Mouse (Mus musculus): ENCODE measurements at regions not wholly inside any gene's neighbourhood (a gene's known extent, or its start where the extent isn't known, plus 50 kb on each side); places are given as distances from the start of the nearest gene placed in this dataset.

DNA sequence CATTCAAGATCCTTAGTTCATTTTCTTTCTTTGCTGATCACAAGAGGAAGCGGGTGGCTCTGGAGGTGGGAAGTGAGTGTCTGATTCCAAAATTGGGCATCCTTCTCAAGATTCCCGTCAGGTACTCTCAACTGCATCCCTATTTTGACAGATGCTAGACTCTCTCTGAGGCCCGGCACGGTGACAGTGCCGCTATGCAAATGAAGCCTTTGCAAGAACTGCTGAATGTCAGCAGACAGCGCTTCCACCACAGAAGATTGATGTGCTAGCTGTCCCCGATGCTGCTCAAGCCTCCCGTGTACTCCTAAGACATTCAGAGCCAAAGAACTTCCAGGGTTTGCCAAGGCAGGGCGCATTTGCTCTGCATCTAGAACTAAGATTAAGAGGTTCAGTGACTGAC lies 50.9 kb upstream of the Cpne4 start:
- intact Hi-C loops (cut with DNase I): no loop called here
- no peak for DNase-seq

DNA sequence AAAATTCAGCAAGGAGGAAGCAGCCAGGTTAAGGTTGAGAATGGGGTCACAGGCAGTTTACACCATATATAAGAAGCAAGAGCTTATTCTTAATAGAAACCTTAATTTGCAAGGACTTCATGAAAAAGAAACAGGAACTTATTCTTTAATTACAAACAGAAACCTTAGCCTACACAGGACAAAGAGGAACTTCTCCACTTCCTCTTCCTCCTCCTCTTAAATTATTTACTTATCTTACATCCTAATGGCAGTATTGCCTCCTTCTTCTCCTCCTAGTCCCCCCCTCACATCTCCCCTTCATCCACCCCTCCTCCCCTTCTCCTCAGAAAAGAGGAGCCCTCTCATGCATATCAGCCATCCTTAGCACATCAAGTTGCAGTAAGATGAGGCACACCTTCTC lies 56.4 kb upstream of the Cpne4 start:
- no peak for DNase-seq

DNA sequence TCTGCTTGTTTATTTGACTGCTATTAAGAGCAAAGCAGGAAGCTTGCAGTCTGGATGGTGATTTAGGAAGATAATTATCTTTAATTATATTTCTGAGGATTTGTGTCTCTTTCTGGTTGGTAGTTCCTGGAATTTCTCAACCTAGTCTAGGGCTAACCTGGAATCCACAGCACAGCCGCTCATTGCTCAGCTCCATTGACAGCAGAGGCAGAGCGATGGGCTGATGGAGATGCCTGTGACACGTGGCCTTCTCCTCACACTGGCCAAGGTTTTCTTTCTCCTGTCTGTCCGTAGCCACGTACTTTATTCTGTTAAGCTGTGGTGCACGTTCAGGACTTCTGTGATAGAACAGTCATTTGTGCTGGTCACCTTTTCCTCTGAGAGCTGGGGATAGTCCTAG lies 57.7 kb upstream of the Cpne4 start:
- intact Hi-C loops (cut with DNase I): no loop called here
- DNase-seq: no peak

More for the DNA sequence above, 56.4 kb upstream of the Cpne4 start:
- intact Hi-C loops (cut with DNase I): no loop called here

DNA sequence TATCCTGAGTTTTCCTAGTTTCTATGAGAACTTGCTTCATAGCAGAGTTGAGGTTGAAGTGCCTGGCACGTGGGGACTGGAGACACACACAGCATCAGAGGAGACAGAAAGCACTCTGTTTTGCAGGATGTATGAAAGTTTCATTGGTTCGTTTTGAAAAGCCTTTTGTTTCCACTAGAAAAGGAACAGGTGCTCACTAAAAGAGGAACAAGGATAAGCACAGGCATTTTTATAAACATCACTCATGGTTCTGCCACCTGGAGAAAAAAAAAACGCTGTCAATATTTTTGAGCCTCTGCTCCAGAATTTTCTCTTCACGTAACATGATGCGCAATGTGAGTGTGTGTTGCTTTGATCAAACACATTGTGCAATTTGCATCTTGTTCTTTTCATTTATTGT lies 64.6 kb upstream of the Cpne4 start:
- no peak for DNase-seq
- intact Hi-C loops (cut with DNase I): no loop called here

DNA sequence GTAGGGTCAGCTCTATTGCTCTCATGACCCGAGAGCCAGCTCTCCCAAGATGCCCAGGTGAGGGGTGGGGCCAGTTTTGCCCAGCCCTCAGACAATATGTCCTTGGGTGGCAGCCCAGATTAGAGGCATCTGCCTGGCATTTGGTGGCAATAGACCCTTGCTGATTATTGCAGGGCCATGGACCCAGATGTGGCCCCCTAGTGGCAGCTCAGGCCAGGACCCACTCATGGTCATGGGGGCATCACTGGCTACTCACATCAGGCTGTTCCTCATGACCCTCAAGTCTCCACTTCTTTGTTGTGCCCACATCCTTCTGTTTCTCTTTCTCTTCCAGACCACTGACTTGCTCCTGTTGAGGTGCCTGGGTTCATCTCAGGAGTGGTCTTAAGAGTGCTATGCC lies 66.4 kb upstream of the Cpne4 start:
- DNase-seq: no peak
- intact Hi-C loops (cut with DNase I): no loop called here

DNA sequence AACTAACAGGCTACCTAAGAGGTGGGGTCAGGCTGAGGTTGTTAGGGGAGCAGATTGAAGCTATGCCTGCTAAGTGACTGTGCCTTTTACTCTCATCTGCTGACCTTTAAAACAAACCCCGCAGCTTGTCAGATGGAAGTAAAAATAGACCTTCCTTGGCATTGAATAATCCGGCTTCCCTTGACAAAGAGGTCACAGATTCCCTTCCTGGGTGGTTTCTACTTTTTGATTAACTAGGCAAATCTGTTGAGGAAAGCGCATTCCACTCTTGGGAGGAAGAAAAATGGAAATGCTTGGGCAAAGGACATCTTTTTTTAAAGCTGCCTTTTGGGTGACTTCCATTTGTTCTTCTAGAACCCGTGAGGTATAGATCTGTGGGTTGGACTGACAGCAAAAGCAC lies 72.3 kb upstream of the Cpne4 start:
- no peak for DNase-seq
- intact Hi-C loops (cut with DNase I): no loop called here

DNA sequence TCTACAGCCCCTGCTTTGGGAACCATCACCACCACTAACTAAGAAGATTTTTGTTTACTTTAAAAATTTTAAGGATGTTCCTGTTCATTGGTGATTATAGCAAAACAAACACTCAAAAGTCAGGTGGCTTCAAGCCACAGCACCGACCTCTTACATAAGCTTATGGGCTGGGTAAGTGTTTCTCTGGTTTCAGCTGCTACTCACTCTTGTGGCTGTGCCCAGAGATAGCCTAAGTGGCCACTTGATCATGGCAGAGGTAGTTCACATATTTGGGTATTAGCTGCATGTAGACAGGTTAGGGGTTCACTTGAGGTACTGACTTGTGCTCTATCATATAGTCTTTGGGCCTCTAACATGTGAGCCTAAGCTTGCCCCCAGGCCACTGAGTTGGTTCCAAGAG lies 79.8 kb upstream of the Cpne4 start:
- intact Hi-C loops (cut with DNase I): no loop called here
- DNase-seq: no peak

DNA sequence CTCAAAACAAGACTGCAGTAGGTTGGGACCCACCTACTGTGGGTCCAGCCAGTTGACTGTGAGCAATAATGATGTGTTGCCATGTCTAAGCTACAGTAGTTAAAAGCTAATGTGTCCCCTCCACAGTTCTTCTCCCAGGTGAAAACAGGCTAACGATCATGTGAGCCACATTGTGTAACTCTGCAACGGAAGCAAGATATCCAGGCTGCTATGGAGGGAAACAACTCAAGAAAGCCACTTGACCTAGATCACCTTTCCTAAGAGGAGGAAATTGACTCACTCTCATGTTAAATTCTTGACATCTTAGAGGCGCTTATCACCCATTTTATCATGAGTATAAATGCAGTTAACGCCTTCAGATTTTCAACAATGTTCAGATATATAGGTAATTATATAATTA lies 83.4 kb upstream of the Cpne4 start:
- intact Hi-C loops (cut with DNase I): no loop called here
- no peak for DNase-seq

DNA sequence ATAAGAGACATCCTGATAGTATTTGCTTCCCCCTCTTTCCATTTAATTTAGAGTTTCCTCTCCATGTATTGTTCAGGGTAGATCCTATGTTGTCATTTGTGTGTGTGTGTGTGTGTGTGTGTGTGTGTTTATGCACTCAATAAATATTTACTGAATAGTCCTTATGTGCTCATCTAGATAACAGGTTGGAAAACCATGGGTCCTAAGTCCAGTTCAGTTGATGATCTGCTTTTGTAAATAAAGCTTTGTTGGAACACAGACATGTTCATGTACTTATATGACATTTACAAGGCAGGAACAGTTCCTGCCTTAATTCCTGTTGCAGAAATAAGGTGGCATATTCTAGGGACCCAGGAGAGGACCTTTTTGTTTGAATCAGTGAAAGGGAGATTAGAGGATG lies 87.0 kb upstream of the Cpne4 start:
- intact Hi-C loops (cut with DNase I): no loop called here
- no peak for DNase-seq

DNA sequence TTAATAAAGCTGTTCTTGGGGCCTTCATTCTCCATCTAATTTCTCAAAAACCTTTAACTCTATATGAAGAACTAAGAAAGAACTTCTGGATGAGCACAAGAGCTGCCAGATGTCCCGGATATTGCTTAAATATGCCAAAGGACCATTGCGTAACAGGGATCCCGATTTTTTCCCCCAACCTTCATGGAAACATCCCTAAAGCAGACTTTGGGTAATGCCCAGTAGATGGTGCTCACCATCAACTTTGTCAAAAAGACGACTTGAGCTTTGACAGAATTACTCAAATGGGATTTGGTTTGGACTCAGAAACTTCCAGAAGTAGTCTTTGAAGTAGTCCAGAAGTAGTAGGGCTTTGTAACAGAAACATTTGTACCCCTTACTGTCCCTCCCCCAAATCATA lies 89.5 kb upstream of the Cpne4 start:
- intact Hi-C loops (cut with DNase I): loop anchor here (5.0 kb wide), 1 partner anchor 930 kb away; no protein-coding TSS in a partner anchor
- peak in 1 of 2 experiments; percentile 5 for DNase-seq

DNA sequence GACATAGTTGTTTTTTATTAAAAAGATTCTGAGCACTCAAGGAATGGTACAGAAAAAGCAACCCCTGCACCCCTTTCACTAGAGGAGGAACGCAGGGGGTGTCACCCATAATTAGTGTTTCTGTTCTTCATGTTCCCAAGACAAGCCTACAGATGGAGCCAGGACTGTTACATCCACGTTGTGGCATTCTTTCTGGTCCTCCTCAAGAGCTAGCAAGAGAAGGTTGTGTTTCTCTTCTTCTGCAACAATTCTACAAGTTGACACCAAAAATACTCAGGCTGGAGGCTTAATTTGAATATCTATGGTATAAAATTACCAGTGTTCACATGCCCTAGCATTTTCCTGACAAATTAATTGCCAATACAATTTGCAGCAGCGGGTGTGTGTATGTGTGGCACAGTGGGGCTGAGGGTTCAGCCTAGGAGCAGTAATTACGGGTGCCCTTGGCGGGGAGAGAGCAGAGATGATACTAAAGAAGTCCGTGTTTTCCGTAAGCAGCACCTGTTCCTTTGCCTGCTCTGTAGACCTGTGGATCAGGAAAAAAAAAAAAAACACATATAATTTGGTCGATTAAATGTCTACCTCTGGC lies 98.4 kb upstream of the Cpne4 start:
- DNase-seq: no peak
- intact Hi-C loops (cut with DNase I): no loop called here

DNA sequence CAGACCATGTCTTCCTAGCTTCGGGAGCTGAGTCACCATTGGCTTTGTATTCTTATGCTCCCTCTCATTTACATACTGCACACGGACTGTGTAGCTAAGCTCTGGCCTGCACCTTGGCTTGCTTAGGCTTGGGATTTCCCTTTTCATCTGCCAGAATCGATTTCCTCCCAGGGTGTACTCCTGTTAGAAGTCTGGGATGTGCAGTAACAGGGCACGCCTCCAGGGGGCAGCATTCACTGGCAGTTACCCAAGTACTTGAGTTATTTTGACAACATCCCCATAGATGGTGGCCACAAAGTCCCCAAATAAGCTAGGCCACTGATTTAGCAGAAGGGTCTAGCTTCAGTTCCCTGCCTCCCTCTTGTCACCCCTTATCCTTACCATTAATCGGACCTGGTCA lies 102.2 kb upstream of the Cpne4 start:
- intact Hi-C loops (cut with DNase I): no loop called here
- DNase-seq: peak; percentile 8 to 25

DNA sequence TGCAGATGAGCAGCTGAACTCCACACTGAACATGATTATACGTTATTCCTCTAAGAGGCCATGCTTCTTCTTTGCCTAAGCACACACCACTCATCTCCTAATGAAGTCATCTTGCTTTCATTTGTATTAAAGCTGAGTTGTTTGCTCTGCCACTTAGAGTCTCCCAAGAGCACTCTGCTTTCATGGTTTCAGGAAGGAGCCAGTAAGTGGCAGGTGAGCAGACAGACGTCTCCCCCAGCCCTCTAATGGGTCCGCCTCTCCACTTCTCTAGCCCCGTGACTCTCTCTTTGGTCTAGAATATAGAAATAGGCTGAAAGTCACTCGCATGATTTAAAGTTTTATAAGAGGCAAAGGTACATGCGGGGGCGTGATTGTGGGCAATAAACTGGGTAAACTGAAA lies 103.8 kb upstream of the Cpne4 start:
- intact Hi-C loops (cut with DNase I): no loop called here
- no peak for DNase-seq

DNA sequence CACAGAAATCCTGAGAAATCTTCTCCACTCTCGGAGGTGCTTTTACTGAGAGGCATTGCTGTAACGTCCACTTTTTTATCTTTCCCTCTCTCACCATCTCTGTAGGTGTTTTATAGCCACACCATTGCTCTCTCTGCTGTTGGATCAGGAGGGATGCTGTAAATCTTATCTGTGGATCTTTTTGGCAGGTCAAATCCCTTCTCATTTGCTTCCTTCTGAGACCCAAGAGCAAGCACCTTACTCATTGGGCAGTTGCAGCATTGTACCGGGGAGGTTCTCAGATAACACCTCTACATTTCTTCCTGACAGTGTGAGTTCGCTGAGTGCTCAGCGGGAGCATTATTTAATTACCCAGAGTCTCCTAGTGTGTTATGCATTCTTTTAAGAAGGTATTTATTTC lies 75.5 kb upstream of the Acpp start:
- DNase-seq: no peak
- intact Hi-C loops (cut with DNase I): loop anchor here (5.0 kb wide), 1 partner anchor 979 kb away; no protein-coding TSS in a partner anchor

DNA sequence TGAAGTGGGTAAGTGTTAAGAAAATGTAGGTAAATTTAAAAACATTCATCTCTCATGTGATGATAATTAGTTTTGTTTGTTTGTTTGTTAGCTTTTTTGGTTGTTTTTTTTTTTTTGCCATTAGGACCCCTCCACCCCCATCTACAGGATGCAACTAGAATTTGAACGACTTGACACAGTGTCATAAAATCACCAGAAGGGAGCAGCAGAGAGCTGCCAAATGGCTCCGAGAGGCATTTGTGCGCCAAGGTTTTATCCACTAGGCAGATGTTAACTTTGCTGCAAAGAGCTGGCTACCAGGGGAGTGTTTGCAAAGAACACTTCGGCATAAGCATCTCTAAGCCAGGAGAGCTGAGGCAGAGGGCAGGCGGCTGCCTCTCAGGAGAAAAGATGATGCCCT lies 72.7 kb upstream of the Acpp start:
- DNase-seq: peak; percentile 21 to 53
- intact Hi-C loops (cut with DNase I): loop anchor here (5.0 kb wide), 1 partner anchor 982 kb away; no protein-coding TSS in a partner anchor

DNA sequence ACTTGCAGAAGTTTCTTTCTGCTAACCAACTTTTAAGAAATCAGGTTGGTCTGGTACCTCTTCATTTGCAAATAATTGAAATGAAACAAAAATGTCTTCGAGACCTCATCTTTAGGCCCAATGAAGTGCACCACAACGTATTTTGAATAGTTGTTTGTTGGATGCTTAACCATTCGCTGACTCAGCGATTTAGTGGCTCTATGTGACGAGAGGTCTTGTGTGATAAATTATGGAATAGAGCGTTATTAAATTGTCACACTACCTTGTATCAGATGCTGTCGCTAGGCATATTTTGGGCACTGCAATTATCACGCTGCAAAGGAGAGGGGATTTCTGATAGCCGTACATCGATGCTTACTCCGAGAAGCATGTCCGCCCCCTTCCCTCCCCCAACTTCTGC lies 71.8 kb upstream of the Acpp start:
- DNase-seq: no peak
- intact Hi-C loops (cut with DNase I): no loop called here

DNA sequence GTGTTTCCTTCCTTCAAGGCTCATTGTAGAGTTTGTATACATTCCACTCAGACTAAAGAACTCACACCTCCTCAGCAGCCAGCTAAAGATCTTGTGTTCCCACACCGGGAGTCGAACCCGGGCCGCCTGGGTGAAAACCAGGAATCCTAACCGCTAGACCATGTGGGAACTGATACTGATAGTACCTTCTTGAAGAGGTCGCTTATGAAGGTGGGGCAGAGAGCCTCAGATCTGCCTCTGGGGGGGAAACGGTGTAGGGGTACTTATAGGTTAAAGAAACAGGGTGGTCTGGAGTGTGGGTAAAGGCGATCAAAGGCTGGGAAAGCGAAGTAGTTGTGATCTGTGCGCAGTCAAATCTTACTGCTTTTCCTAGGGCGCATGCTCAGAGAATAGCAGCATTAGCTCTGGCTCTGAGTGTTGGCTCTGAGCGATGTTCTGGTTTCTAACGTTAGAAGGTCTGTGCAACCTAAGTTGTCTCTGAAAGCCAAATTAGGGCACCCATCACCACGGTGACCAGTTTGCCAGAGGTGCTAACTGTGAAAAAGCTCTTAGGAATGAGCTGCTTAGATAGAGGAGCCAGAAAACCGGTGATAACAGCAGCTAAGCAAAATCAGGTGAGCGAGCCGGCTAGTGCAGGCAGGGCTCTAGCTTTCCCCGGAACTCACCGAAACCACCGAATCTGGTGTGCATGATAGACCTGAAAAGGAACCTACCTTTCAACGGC lies 71.2 kb upstream of the Acpp start:
- peak in 1 of 2 experiments; percentile 10 for DNase-seq
- intact Hi-C loops (cut with DNase I): no loop called here

DNA sequence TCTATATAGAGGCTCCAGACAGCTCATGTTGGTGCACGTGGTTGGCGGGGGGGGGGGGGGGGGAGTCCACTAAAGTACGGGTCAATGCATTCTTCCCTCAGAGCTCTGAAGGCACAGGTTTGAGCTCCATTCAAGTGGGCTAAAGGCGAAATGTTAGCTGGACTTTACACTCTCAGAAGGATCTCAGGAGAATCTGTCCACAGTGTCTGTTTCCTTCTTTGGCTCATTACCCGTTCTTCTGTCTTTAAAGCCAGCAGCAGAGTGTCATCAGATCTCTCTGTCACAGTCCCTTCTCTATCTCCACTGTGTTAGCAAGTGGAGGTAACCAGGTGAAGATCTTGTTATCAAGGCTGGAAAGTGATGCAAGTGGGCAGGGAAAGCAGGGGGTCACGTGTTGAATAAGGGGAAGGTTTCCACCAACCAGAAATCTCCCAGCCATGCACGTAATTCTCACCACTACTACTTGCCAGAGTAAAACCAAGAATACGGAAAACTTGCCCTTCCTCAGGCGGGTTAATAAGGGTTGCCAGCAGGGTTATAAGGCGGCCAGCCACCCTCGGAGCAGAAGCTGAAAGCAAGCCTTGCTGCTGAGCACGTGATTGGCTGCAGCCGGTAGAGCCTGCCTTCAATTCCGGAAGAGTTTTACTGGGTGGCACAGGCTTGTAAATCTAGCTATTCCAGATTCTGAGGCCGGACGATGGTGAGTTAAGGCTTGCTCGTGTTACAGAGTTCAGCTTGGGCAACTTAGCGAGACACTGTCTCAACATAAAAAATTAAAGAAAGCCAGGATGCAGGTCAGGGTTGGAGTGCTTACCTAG lies 70.2 kb upstream of the Acpp start:
- DNase-seq: peak in 1 of 2 experiments; percentile 9

DNA sequence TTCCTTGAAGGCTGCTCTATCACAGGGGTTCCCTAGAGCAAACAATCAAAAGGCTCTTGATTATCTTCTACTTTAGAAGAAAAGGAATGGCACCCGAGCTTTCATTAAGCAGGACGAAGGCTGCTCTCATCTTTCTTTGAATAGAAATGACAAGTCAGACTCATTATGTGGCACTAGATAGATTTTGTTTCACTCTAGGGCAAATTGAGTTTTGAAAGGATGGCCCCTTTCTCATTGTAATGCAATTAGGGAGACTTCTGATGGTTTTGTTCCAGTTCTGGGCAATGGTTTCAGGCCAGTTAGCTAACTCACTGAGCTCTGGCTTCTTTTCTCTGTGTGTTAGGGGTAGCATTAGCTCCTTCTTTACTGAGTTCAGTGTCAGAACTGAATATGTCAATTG lies 69.5 kb upstream of the Acpp start:
- intact Hi-C loops (cut with DNase I): no loop called here
- DNase-seq: no peak

More for the DNA sequence above, 70.2 kb upstream of the Acpp start:
- intact Hi-C loops (cut with DNase I): no loop called here

DNA sequence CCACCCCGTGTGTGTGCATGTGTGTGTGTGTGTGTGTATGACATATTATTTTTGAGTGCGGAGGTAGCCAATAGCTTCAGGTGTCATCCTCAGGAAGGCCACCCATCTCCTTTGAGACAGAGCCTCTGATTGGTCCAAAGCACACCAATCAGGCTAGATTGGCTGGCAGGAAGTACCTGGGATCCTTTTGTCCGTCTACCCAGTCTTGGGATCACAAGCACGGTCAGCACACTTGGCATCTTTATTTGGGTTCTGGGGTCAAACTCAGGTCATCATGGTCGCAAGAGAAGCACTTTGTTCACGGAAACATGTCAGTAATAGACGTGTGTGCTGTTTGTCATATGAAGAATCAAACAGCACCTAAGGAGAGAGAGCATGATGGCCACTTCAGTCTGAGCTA lies 68.9 kb upstream of the Acpp start:
- intact Hi-C loops (cut with DNase I): no loop called here
- no peak for DNase-seq

DNA sequence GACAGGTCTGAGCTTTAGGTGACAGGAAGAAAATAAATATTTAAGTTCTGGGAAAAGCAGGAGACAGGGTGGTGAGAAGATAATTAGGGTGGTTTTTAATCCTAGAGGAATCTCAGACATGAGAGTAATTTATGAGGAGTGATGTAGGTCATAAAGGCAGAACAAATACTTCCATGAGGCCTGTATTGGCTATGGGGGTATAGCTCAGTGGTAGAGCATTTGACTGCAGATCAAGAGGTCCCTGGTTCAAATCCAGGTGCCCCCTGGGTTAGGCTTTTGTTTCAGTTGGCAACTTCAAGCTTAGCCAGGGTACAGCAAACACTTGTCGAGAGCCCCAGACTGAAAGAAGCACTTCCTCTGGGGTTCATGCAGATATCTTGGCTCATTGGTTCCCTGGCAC lies 66.3 kb upstream of the Acpp start:
- intact Hi-C loops (cut with DNase I): no loop called here
- DNase-seq: no peak

DNA sequence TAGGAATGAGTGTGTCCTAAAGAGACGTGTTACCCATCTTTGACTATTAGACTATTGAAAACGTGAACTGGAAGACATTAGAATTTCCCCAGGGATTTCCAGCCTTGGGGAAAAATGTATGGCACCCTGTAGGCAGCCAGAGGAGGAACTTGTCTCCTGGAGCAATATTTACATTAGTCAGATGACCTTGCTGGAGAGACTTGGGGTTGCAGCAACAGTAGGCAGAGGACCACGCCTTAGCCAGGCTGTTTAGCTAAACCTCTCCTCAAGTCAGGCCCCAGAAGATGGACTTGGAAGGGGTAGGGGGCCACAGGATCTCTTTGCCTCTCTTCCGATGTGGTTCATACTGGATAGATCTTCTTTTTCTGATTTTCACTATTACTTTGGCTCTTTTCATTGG lies 64.1 kb upstream of the Acpp start:
- no peak for DNase-seq
- intact Hi-C loops (cut with DNase I): no loop called here

All from heart, postnatal 10 days (tissue).